Mouse (Mus musculus): Measurements from ENCODE around the gene Mrps26. TPM values are rescaled to one million over a fixed set of nuclear protein-coding genes. Genes with fewer than 3 reads are reported as not detected.

The Mrps26 gene
- total RNA-seq, 2 experiments from 2014 or later, result 41.6 to 47.5 TPM

Small RNA genes lying within 50 kb of the gene (microRNA-seq; reads per million reads assigned to microRNA genes)
- 0 reads per million in 2 experiments for gene Gm23876

Other genes with a start within 250 kb of the Mrps26 start
- 10 to 100 TPM in 1 of 2 experiments, 1 to 10 TPM in 1; 7.6 to 10.2 TPM for gene Cpxm1, start 166.2 kb upstream of the Mrps26 start, total RNA-seq (2021)
- gene Gm28372, start 158.5 kb upstream of the Mrps26 start, total RNA-seq (2021), result not detected
- gene 1700020A23Rik, start 158.5 kb upstream of the Mrps26 start, total RNA-seq (2021), result not detected
- gene Tmem239, start 157.3 kb upstream of the Mrps26 start, total RNA-seq (2021), result not detected
- gene Vps16, start 139.4 kb upstream of the Mrps26 start, total RNA-seq (2021), result 10 to 100 TPM; 17.2 to 17.3 TPM
- gene Pced1a, start 139.0 kb upstream of the Mrps26 start, total RNA-seq (2021), result 1 to 10 TPM; 3.2 to 4.5 TPM
- gene Ptpra, start 113.5 kb upstream of the Mrps26 start, total RNA-seq (2021), result 10 to 100 TPM; 28.6 to 33.0 TPM
- not detected for gene Oxt, start 12.4 kb downstream of the Mrps26 start, total RNA-seq (2021)
- not detected for gene Avp, start 18.8 kb downstream of the Mrps26 start, total RNA-seq (2021)
- 1 to 10 TPM; 5.4 to 6.1 TPM for gene Fastkd5, start 66.3 kb downstream of the Mrps26 start, total RNA-seq (2021)
- 1 to 10 TPM; 3.8 to 5.2 TPM for gene Ubox5, start 66.3 kb downstream of the Mrps26 start, total RNA-seq (2021)
- 1 to 10 TPM; 1.7 to 2.5 TPM for gene Lzts3, start 79.1 kb downstream of the Mrps26 start, total RNA-seq (2021)
- 10 to 100 TPM; 70.0 to 74.8 TPM for gene Ddrgk1, start 100.9 kb downstream of the Mrps26 start, total RNA-seq (2021)
- 10 to 100 TPM; 10.7 to 12.5 TPM for gene Itpa, start 103.9 kb downstream of the Mrps26 start, total RNA-seq (2021)
- under 1 TPM; 0.11 to 0.12 TPM for gene Slc4a11, start 133.8 kb downstream of the Mrps26 start, total RNA-seq (2021)

All from gastrocnemius, postnatal 14 days (tissue).